Mouse (Mus musculus): ENCODE results near the gene Katnal1.
A peak's percentile ranks its signal among the peaks of the same experiment; 100 is the strongest.

Gene Katnal1

DNA sequence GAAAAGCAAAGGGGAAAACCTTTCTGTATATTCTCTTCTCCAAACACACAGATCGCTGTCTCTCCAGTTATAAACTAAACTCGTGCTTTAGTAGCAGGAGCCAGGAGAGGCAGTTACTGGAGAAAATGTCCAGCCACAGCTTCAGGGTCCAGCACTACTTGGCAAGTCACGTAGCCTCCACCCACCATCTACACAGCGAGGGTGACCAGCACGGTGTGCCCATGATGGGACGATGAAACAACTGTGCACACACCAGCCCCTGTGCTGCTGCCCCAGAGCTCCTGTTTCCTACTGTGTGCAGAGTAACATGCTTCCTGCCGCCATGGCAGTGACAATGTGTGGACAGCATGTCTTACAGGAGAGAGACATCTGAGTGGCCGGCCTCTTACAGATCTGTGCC, 56.0 kb downstream of the Katnal1 start:
- DNase-seq = no peak

- DNase-seq = no peak
Observed at GRCm38 (mm10) chr5:148869583-148869982, 59.5 kb downstream of the Katnal1 start.

- DNase-seq = peak; percentile 19 to 25
Observed at GRCm38 (mm10) chr5:148867766-148868165, 61.4 kb downstream of the Katnal1 start.

DNA sequence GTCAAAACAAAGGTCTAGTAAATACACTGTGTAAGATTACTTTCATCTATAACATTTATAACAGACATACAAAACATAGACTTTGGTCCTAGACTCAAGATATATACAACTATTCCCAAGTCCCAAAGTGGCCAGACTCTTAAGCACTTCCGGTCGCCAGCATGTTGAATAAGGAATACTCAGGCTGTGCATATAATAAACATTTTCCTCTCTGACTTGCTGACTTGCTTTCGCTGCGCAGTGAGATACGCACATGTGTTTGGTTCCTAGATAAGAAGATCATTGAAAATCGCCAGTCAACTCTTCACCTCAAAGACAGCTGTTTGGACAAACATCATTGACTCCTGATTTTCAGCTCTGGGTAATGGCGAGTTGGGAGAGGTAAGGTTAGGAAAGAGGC, 61.9 kb downstream of the Katnal1 start:
- no peak for DNase-seq

GRCm38 (mm10) chr5:148866571-148866970, 62.5 kb downstream of the Katnal1 start:
- DNase-seq = peak; percentile 30 to 52

DNA sequence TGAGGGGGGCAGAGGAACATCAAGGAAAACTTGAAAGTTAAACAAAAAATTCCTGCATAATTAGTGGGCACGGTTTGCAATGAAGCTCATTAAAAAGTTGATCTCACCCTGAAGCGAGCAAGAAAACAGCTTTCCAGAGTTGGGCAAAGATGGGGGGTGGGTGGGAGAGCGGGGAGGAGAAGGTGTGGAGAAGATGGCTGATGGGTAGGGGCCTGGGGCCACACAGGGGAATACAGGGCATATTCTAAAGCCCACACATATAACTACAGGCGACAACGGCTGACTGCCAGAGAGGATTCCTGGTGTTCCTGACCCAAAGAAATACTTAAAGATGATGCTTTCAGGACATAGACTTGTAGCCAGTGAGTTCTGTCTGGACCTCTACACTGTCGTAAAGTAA, 65.7 kb downstream of the Katnal1 start:
- DNase-seq = no peak

DNA sequence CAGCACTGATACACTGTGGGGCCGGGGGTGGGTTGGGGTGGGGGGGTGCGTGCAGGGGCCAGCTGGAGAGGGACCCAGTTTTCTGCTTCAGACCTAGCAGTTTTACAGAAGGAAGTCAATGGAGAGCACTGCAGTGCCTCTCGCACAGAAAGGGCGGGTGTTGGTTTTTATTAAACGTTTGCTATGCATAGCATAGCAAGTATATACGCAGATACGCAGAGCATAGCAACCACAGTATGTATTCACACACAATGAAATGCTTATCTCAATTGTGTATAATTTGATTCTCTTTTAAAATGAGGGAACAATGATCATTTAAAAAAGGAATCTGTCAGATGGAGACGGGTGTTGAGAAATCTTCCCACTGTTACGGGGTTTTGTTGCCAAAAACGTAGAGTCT, 66.3 kb downstream of the Katnal1 start:
- no peak for DNase-seq

DNA sequence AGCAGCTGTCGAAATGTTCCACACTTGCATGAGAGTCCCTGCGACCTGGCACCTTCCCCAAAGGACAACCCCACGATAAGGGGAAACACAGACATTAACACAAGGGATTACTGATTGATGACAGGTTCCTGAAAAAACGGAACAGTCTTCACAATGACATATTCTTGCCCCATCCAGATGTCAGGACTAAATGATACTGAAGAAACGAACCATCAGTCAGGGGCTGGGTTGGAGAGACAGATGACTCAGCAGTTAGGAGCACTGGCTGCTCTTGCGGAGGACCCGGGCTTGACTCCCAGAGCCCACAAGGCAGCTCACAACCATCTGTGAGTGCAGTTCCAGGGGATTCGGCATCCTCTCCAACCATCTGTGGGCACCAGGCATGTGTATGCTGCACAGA, 67.0 kb downstream of the Katnal1 start:
- DNase-seq = no peak

DNA sequence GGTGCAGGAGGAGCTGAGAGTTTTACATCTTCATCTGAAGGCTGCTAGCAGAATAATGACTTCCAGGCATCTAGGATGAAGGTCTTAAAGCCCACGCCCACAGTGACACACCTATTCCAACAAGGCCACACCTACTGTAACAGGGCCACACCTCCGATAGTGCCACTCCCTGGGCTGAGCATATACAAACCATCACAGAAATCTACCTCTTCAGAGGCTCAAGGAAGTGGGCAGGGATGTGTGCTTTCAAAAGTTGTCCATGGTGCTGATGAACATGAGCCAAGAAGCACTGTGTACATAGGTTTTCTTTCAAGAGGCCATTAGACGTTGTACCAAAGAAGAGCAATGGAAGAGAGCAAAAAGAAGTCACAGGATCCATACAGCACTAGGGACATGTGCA, 71.6 kb downstream of the Katnal1 start:
- DNase-seq = no peak

GRCm38 (mm10) chr5:148855047-148855446, 74.1 kb downstream of the Katnal1 start:
- DNase-seq = no peak

GRCm38 (mm10) chr5:148854166-148854565, 75.0 kb downstream of the Katnal1 start:
- DNase-seq = no peak

GRCm38 (mm10) chr5:148849516-148849915, 79.6 kb downstream of the Katnal1 start:
- DNase-seq = no peak

- DNase-seq = peak in 1 of 2 experiments; percentile 16
Observed at GRCm38 (mm10) chr5:148847032-148847431, 82.1 kb downstream of the Katnal1 start.

GRCm38 (mm10) chr5:148837069-148837468, 92.1 kb downstream of the Katnal1 start:
- peak in 1 of 2 experiments; percentile 25 for DNase-seq

- DNase-seq = peak; percentile 54 to 77
Observed at GRCm38 (mm10) chr5:148831596-148832257, 97.4 kb downstream of the Katnal1 start.

DNA sequence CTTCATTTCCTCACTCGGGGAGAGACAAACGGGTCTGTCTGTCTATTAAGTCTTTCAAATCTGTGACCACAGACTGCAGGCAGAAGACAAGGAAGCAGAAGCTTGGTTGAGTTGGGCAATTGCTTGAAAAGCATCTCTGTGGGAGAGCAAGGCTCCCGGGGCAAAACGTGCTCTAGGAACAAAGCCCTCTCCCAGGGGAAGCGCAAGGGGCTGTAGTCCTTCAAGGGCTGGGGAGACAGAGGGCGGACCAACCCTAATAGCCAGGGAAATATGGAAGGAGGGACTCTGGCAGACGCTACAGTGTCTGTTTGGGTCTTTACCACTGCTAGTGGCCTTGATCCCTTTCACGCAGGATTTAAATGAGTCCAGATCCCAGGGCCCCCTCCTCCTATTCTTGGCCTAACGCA, 98.0 kb downstream of the Katnal1 start:
- DNase-seq = peak in 1 of 2 experiments; percentile 17

GRCm38 (mm10) chr5:148825732-148826131, 103.4 kb downstream of the Katnal1 start:
- DNase-seq = no peak

- no peak for DNase-seq
Observed at GRCm38 (mm10) chr5:148822772-148823171, 106.3 kb downstream of the Katnal1 start.

All from spleen, adult 18-20 months (tissue).